Mouse (Mus musculus) ES-Bruce4 (cell line): ENCODE results near the gene Hist1h2br. TPM values are rescaled to one million over a fixed set of nuclear protein-coding genes. Genes with fewer than 3 reads are reported as not detected.
"Not testable (repeated sequence)": the region's sequence is repeated elsewhere in the genome, so short reads cannot be mapped to it uniquely, and the experiment has no call there.

Source experiments
- H3K27ac ChIP-seq: 2 replicates; pipeline ENCODE4 v1.5.1; 2012; ENCODE audit warnings: low read length, inconsistent platforms; ENCODE audit not compliant: insufficient read depth
- H3K27me3 ChIP-seq: 2 replicates; pipeline ENCODE4 v1.6.1; 2012; ENCODE audit warnings: mild to moderate bottlenecking, low read length, inconsistent platforms; ENCODE audit not compliant: control insufficient read depth, poor library complexity, insufficient read depth, severe bottlenecking
- H3K36me3 ChIP-seq: 2 replicates; pipeline ENCODE4 v1.6.1; 2012; ENCODE audit warnings: inconsistent platforms, mild to moderate bottlenecking, low read length, moderate library complexity; ENCODE audit not compliant: control insufficient read depth, poor library complexity, insufficient read depth, severe bottlenecking
- H3K4me1 ChIP-seq: one replicate; pipeline ENCODE4 v1.8.1; 2011; ENCODE audit warnings: low read length; ENCODE audit not compliant: control insufficient read depth, insufficient read depth
- H3K4me3 ChIP-seq: 2 replicates; pipeline ENCODE4 v1.5.1; 2011; ENCODE audit warnings: low read depth, mild to moderate bottlenecking, low read length
- H3K9ac ChIP-seq: 2 replicates; pipeline ENCODE4 v1.6.1; 2012; ENCODE audit warnings: low read depth, mild to moderate bottlenecking, inconsistent platforms; ENCODE audit not compliant: poor library complexity, severe bottlenecking
- H3K9me3 ChIP-seq: replicated peaks from 2 replicates; pipeline ENCODE4 v1.6.1; 2012; ENCODE audit warnings: mild to moderate bottlenecking, low read length, inconsistent platforms; ENCODE audit not compliant: control insufficient read depth, poor library complexity, insufficient read depth, severe bottlenecking
- CTCF ChIP-seq: IDR thresholded peaks from one replicate; pipeline ENCODE4 v1.8.1; 2011; ENCODE audit warnings: low read depth, low read length
- EP300 ChIP-seq: IDR thresholded peaks from 2 replicates; pipeline ENCODE4 v1.6.1; 2011; ENCODE audit warnings: low read depth, low read length; ENCODE audit not compliant: insufficient read depth
- POLR2A ChIP-seq: IDR thresholded peaks from one replicate; pipeline ENCODE4 v1.8.1; 2011; ENCODE audit warnings: low read length; ENCODE audit not compliant: insufficient read depth
- polyA plus RNA-seq: library from polyadenylated mRNA; stranded (reverse); fragments of >200 nt; gene quantifications from 2 replicates; pipeline ENCODE4 v1.2.4, GENCODE M21; 2011; ENCODE audit warnings: low read depth; ENCODE audit not compliant: missing spikeins, insufficient read depth, insufficient read length

The Hist1h2br gene
- polyA plus RNA-seq, 1 experiment = 27.4 TPM

- not testable (repeated sequence) for H3K27ac ChIP-seq, H3K4me3 ChIP-seq, H3K4me1 ChIP-seq, H3K9me3 ChIP-seq, H3K27me3 ChIP-seq, H3K9ac ChIP-seq, H3K36me3 ChIP-seq
These were observed 13.3 kb upstream of the Hist1h2br start for GRCm38 (mm10) chr13:21820082-21820890.

GRCm38 (mm10) chr13:21828511-21828910, 5.0 kb upstream of the Hist1h2br start:
- no peaks in the 10 kb centered on the region for H3K27me3 ChIP-seq

GRCm38 (mm10) chr13:21830344-21830743, 3.2 kb upstream of the Hist1h2br start:
- TF ChIP-seq EP300 = no peak
- no peak for TF ChIP-seq CTCF
- peak overlapping the region; percentile 18; the same call in 1 of the 2 replicates for H3K9ac ChIP-seq
- no peaks in the 10 kb centered on the region for H3K36me3 ChIP-seq
- no peaks in the 10 kb centered on the region for H3K9me3 ChIP-seq
- H3K4me1 ChIP-seq = peaks cover 3% of the 10 kb centered on the region
- H3K27me3 ChIP-seq = no peaks in the 10 kb centered on the region
- H3K27ac ChIP-seq = no peak overlapping the region
- H3K4me3 ChIP-seq = no peak overlapping the region

More at GRCm38 (mm10) chr13:21828511-21828910, 5.0 kb upstream of the Hist1h2br start:
- no peak overlapping the region for H3K4me3 ChIP-seq
- no peaks in the 10 kb centered on the region for H3K9me3 ChIP-seq
- no peak for TF ChIP-seq CTCF
- TF ChIP-seq POLR2A = no peak
- TF ChIP-seq EP300 = no peak
- H3K27ac ChIP-seq = no peak overlapping the region
- H3K9ac ChIP-seq = no peak overlapping the region
- no peaks in the 10 kb centered on the region for H3K36me3 ChIP-seq
- H3K4me1 ChIP-seq = peaks cover 3% of the 10 kb centered on the region

GRCm38 (mm10) chr13:21831418-21832394, 1.8 kb upstream of the Hist1h2br start, which contains the start of gene Hist1h4n:
Gene Hist1h4n (minus strand): TSS chr13:21832196.
- peak within 1 kb of the TSS; percentile 61; the same call in 1 of the 2 replicates for H3K27ac ChIP-seq
- H3K4me3 ChIP-seq = not testable (repeated sequence)

DNA sequence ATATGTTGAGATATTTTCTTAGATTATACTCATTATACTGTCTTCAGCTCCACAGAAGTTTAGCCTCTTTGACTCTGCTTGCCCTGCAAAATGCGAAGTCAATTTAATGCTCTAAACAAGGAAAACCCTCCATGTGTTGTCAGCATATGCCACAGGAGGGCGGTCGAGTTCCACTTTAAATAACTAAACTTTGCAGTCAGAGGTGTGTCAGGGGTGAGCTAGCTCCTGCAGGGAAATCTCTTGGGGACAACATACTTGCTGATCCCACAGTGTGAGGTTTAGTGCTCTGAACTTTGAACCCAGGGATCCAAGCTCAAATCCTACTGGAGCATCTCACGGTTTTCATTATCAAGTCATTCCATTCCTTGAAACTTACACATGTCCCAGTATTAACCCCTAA, 7.0 kb downstream of the Hist1h2br start:
- H3K9ac ChIP-seq, H3K27me3 ChIP-seq, H3K27ac ChIP-seq, H3K4me3 ChIP-seq, H3K4me1 ChIP-seq, H3K9me3 ChIP-seq, H3K36me3 ChIP-seq: not testable (repeated sequence)

More at GRCm38 (mm10) chr13:21831418-21832394, 1.8 kb upstream of the Hist1h2br start, which contains the start of gene Hist1h4n:
- H3K9me3 ChIP-seq, H3K4me1 ChIP-seq, H3K9ac ChIP-seq, H3K27me3 ChIP-seq, H3K36me3 ChIP-seq: not testable (repeated sequence)
- TF ChIP-seq POLR2A = peak; percentile 50

GRCm38 (mm10) chr13:21846356-21846755, 12.8 kb downstream of the Hist1h2br start:
- not testable (repeated sequence) for H3K4me3 ChIP-seq, H3K9ac ChIP-seq, H3K9me3 ChIP-seq, H3K4me1 ChIP-seq, H3K36me3 ChIP-seq, H3K27me3 ChIP-seq, H3K27ac ChIP-seq
